Mouse (Mus musculus) kidney, postnatal 10 days (tissue): ENCODE measurements around the gene Josd1.
A peak's percentile ranks its signal among the peaks of the same experiment; 100 is the strongest.

ENCODE experiments used
- DNase-seq: peaks from one replicate; pipeline ENCODE4 v3.0.0; 2021; ENCODE audit warnings: mixed read lengths

Josd1 gene

DNA sequence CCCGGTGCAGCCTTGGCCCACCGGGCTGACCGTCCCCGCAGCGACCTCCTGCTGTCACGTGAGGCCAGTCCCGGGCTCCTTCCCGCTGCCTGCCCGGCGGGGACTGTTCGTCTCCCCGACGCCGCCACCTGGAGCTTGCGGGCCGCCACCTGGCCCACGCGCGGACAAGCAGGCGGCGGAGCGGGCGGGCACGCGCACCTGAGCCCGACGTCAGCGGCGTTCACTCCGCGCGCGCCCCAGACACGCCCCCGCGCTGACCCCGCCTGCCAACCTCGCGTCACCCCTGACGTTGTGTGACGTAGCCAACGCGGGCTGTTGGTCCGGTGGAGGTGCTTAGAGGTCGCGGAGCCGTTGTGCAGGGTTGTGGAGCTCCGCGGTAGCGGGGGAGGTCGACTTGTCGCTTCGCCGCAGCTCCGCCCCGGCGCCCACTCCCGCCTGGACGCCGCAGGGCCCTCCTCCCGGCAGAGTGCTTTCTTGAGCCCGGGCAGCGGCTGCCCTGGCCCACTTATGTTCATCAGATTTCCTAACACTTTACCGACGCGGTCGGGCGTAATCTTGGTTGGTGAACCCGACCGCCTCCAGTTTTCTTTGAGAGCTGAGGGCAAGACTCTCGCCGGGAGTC lies at the start of gene Josd1:
Josd1 (minus strand) TSS at position 274 of the 622 bp plus-strand sequence.
- peak; percentile 97 for DNase-seq

DNA sequence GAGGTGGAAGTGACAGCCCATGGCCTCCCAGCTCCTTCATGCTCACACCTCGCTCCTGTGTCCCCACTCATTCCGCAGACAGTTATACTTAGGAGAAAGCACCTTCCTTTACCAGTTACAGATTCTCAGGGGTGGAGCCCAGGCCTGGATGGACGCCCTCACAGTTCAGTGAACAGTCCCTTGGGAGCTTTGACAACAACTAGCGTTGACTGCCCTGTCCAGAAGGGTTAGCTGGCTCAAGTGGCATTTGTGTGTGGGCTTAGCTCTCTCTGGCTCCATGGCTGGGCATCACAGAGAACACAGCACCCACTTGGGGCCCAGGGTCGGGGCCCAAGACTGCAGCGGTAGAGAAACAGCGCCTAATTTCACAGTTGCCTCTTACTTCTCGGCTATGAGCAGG lies 46.6 kb upstream of the Josd1 start:
- DNase-seq, result no peak

DNA sequence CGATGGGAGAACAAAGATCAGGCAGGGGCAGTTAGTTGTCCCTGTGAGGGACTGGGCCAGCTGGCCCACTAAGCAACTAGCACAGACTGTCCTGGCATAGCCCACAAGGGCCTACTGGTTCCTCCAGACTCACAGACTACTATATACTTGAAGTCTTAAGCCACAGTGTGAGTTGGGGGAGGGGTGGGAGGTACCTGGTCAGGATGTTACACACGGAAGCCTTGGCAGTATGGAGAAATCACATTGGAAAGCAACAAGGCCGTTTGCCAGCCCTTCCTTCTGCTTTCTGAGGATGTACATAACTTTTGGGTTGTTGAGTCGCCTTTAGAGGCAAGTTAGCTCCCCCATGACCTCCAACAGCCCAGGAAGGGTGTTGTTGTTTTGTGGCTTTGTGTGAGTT lies 45.9 kb upstream of the Josd1 start:
- DNase-seq, result no peak

DNA sequence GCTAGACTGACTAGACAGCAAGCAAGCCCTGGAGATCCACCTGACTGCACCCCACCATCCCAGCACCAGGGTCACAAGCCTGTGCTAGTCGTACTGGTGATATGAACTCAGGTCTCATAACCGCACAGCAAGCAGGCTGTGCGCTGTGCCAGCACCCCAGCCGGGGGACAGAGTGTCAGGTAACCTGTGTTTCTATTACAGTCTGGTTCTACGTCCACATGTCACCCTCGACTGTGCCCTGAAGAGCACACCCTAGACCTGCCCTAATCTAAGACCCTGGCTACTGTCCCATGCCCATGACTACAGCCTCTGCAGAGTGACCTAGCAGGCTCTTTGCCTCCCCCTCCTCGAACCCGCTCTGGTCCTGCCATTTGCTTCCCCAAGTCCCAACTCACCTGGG lies 45.5 kb upstream of the Josd1 start:
- no peak for DNase-seq

DNA sequence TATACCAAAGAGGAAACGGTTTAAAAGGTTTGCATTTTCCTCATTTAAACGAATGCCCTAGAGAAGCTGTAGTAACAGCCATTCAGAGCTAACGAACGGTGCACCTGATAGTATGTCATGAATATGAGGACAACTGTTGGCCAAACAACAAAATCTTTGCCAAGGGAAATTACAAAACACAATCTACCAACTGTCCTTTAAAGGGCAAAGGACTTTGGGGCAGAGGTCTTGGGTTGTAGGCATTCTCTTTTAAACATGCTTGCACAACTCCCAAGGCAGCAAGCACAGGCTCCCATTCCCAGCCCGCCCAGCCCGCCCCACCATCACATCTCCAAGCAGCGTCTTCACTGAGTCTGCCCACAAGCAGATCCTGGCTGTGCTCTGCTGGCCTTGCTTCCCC lies 43.8 kb upstream of the Josd1 start:
- DNase-seq, result no peak

DNA sequence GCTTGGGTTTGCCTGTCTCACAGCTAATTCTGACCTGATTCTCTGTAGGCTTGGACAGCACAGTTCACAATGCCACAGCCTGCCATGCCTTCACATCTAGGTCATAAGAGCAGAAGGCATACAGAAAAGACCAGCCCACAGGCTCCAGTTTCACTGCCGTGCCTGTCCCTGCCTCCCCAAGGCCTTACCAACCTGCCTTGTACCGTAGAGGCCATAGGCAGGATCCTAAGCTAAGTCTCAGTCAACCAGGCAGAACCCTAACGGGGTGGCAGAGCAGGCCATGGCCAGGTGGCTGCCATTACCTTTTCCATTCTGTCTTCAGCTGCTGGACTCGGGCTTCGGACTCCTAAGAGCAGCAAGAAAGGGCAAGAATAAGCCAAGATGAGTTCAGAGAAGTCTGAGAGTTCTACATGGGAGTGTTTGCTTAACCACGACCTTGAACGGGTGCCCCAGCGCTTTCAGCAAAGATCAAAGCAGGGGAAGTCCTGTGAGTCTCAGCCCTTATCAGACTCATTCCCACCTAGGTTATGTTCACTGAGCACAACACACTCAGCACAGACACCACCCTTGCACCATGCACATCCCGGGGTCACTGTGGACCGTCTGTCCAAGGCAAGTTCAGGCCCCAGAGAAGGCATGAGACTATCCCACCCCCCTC lies 41.1 kb upstream of the Josd1 start:
- DNase-seq, result no peak

DNA sequence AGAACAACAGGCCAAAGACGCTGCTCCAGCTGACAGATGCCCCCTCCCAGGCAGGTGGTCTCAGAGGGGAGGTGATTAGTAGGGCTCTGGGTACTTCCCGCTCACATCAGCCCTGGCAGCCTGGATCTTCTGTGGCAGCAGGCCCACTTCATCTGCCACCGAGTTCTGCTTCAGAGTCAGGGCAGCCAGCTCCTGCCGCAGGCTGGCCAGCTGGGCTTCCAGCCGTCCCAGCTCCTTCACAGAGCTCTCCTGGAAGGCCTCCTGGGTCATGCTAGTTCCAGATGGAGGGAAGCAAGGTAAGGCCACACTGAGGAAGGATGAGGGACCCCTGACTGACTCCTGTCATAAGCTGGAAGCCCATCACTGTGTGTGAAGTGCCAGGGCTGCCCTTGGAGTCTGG lies 40.6 kb upstream of the Josd1 start:
- DNase-seq, result no peak

DNA sequence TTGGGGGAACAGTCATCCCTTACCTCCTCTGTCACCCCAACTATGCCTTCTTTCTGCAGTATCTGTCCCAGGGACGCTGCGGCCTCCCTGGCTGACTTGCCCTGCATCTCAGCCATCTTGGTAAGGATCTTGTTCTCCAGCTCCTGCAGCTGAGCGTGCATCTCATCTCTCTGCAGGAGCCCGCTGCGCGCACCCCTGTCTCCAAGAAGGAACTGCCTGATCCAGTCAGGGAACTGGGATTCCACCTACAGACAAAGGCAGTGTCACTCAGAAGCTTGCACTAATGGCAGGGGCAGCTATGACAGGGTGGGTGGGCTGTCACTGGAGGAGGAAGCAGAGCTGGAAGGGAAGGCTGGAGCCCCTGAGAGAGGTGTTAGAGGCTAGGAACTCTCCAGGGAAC lies 40.1 kb upstream of the Josd1 start:
- DNase-seq, result no peak

DNA sequence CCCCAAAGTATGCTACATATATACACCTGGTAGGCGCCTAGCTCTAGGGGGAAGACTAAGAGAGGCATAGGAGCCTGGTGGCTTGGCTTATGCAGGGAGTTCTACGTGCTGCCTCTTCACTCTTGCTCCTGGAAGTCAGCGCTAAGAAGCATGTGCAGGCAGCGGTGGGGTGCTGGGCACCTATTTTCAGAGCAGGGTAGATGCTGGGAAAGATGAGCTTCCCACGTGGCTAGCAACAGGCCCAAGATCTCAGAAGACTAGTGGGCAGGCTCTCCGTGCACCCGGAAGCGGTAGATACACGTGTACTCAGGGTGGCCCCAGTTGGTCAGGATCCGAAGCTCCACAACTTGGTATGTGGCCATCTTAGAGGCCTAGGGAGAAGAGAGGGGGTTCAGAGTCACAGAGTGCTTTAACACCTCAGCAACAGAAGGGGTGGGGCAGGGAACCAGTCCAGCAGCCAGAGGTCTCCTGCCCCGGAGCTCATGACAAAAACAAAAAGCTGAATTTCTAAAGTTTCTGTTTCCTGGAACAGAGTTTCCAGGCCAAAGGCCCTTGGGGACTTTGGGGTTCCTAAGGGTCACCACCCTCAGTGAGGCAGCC lies 37.6 kb upstream of the Josd1 start:
- DNase-seq, result no peak

DNA sequence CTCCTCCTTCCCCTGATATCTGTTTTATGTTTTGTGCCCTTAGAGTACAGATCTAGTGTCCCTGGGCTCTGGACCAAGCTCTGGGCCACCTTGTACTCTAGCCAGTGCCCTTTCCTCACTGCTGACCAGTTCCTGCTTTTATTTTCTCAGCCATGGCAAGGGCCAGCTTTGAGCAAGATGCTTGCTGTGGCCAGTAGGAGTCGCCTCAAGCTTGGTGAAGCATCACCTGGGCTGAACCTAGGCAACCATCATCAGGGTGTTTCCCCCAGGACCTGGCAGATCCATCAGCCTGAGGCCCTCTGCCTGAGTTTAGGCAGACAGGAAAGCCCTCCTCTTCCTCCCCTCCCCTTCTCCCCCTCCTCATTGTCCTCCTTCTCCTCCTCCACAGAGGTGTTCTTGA lies 35.7 kb upstream of the Josd1 start:
- DNase-seq, result peak; percentile 66

DNA sequence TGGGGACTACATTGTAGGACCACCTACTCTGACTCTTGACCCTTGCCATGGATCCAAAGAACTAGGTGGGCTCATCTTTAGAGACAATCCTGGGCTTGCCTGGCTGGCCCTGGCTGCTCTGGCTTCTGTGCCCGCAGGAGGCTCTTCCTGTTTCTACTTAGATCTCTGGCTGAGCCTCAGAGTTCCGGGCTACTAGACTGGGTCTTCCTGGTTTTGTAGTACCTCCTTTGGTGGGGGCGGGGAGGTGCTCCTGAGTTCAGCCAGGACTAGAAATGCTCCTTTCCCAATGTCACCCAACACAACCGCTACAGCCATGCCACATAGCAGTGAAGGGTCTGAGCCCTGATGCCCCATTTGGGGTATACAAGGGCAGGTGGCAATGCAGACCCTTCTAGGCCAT lies 33.1 kb upstream of the Josd1 start:
- DNase-seq, result no peak

DNA sequence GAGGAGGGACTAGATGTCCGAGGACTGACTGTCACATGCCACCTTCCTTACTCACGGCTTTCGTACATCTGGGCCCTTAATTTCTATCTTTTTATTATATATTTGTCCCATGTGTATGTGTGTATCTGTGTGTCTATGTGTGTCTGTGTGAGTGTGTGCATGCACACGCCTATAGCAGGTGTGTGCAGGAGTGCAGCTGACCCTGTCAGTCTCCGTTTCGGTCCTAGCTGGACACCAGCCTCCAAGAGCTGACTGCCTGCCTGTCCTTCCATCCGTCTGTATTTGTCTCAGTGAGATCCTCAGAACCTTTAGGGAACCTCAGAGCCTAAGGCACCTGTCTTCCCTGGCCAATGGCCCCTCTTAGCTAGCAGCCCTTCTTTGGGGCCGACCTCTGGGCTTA lies 32.5 kb upstream of the Josd1 start:
- DNase-seq, result no peak

DNA sequence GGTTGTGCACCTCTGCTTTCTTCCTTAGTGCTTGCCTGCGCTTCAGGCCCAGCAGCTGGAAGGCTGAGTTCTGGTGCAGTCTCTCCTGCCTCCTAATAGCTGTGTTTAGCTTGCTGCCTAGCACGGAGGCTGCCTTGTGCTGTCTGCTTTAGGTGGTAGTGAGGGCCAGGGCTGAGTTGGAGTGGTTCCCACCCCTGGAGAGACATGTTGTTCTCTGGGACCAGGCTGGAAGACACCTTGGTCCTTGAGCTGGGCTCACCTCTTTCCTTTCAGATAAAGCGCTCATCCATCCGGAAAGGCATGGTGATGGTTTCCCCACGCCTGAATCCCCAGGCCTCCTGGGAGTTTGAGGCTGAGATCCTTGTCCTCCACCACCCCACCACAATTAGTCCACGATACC lies 29.0 kb upstream of the Josd1 start:
- no peak for DNase-seq

DNA sequence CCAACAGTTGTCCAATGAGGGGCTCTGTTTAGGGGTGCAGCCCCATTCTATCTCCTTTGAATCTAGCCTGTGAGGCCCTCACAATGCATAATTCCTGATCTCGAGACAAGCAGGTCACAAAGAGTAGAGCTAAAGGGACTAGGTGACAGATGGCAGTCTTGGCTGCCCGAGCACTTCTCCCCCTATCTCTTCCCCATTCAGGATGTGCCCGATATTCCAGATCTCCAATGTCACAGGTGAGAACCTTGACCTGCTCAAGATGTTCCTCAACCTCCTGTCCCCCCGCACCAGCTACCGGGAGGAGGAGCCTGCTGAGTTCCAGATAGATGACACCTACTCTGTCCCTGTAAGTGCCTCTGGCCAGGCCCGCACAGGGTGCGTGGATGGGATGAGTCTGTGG lies 27.9 kb upstream of the Josd1 start:
- DNase-seq, result no peak

DNA sequence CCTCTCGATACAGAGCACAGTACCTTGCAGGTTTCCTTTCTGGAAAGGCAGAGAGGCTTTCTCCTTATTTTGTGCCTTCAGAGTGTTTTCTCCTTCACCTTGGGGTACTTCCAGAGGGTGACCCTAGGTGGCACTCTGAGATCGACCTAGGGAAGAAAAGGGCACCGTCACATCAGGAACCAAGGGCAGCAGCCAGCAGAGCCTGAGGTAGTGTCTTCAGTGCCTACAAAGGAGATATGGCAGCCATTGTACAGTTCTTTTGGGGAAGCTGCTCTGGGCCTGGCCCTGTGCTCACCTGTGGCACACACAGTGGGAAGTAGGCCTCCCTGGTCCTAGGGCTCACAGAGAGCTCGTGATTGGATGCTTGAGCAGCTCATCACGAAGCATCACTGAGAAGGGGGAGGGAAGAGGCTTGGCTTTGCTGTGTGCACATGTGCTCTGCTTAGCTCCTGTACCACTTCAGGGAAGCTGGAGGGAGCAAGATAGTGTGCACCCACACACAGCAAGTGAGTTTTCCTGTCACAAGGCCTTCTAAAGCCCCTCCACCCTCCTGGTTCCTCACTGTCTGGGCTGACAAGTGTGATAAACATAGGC lies 20.6 kb upstream of the Josd1 start:
- no peak for DNase-seq

DNA sequence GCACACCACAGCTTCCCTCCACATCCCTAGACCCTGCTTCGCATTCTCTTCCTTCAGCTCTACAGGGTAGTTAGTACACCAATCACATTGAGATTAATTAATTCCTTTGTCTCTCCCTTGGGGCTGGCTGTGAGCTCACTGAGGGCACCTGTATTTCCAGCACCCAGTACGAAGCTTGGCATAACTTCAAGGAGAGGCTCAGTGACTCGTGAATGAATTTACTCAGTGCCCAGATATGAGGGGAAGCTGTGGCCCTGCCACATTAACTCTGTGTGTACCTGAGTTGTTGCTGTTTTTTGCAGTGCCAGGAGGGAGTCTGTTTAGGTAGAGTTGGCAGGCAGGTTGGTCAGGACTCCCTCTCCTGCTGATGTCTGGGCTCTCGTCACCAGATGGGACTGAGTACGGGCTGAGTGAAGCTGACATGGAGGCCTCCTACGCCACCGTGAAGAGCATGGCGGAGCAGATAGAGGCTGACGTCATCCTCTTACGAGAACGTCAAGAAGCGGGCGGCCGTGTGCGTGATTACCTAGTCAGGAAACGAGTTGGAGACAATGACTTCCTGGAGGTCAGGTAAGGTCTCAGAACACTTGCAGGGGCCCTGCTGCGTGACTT lies 19.0 kb upstream of the Josd1 start:
- DNase-seq, result no peak

DNA sequence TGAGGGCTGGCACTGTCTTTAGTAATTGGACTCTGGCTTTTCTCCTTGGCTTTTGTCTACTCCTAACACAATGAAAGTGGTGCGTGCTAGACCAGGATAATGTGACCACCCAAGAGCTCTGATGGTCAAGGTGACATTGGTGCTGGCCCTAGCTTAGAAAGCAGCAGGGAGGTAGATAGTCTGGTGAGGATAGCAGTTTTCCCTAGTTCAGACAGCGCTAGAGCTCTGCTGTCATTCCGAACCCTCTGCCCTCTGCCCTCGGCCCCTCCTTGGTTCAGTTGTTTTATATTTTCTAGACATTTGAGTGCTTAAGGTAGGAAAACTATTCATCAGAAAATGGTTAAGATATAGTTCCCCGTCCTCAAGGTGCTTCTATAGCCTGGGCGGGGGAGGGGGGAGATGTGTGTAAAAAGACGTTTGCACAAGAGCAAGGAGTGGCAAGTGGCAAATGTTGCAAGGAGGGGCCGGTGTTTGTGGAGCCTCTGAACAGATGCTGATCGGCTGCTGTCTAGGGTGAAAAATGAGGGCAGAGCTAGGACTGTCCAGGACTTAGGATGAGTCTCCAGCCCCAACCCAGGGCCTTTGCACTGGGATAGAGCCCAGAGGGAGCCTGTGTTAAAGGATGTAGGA lies 10.0 kb upstream of the Josd1 start:
- DNase-seq, result no peak

DNA sequence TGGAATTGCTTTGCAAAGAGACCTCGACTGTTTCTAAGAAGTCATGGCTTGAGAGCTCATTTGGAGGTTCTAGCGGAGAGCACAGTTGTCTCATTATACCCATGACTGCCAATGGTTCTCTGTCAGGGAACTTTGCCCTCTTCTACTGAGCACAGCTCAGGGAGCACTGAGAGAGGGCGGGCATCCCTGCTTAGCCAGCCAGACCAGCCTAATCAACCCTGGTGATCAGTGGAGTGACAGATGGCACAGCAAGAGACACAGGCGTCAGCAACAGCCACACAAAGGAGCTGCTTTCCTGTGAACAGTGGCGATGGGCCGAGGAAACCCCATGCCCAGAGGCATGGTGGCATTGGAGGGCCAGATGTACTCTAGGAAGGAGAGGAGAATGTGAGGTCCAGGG lies 9.3 kb upstream of the Josd1 start:
- peak; percentile 32 for DNase-seq

DNA sequence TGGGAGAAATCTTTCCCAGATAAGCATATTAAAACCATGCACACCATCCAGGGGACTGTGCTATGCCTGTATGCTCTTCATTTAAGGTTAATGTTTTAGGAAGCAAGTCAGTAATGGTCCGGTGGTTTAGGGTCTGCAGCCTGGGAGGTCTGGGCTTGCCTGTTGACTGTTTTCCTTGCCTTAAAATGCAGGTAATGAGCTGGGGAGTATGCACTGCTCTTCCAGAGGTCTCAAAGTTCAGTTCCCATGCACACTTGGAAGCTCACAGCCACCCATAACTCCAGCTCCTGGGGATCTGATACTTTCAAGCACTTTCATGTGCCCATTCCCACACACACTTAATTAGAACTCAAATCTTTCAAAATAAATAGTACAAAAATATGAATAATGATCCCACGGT lies 8.8 kb upstream of the Josd1 start:
- no peak for DNase-seq

DNA sequence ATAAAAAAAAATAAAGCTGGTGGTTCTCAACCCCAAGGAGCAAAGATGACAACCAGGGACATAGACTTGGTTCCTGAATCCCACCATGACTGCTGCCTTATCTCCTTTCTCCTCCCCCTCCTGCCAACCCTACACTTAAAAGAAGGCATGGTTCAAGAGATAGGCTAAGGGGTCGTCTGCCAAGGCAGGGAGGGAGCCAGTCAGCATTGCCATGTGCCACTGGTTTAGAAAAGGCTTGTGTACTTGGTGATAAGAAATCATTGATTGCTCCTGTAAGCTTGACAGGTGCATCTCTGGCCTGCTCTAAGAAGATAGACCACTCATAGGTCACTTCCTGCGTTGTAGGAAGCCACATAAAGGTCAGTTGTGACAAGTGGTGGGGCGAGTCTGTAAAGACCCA lies 7.8 kb upstream of the Josd1 start:
- DNase-seq, result no peak

DNA sequence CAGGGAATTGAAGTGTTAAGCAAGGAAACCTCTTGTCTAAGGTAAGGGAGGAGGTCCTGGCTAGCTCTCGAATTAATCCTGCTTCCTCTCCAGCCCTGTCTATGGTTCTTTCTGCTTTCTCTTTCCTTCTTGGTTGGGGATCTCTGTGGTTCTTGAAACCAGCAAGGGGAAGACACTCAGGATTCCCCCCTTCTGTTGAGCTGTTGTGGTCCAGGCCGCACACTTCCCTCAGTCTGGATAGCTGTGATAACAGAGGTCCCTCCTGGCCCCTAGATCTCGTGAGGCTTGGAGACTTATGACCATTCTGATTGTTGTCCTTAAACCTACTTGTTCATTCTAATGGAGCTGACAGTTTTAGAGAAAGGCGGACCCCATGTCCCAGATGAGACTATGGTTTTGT lies 6.8 kb upstream of the Josd1 start:
- no peak for DNase-seq

DNA sequence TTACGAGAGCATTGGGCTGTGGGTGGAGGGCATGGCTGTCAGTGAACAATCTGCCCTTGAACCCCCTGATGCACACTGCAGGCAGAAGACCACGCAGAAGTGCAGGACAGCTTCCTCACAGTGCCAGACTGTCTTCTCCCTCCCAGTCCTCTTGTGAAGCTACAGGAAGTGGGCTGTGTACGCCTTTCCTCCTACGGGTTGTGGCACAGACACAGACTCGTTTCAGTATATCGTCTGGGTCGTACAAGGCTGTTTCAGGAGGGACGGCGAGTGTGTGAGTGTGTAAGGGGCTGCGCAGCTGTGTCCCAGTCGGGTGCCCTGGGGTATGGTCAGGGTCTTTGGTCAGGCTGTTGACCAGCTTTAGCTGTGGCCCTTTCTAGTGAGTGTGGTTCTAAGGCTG lies 6.0 kb upstream of the Josd1 start:
- DNase-seq, result no peak

DNA sequence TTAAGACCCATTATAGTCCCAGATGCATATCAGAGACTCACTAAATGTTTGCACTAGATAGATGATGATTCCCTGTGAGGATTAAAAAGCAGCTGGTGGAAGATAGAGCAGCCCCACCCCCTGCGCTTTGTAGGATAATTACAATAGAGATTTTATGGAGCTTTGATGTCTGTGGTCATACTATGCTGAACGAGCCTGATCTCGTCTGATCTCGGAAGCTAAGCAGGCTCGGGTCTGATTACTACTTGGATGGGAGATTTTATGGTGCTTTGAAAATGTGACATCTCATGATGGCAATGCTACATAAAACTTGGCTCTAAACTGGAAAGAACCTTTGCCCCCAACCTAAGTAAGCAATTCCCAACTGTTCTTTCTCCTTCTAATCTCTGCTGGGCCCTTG lies 4.6 kb upstream of the Josd1 start:
- no peak for DNase-seq
